Mouse (Mus musculus) kidney, postnatal 4 days (tissue): ENCODE measurements around the gene Ubl7.

Experiments used
- DNase-seq, 2 experiments: peaks; one replicate each; pipeline ENCODE4 v3.0.0; 2021; ENCODE audit warnings: mixed read lengths in 2 of 2

Gene Ubl7

GRCm38 (mm10) chr9:57949102-57949704 lies 38.4 kb downstream of the Ubl7 start:
- no peak for DNase-seq

- no peak for DNase-seq
Measured at GRCm38 (mm10) chr9:57949879-57950278, 39.1 kb downstream of the Ubl7 start.

GRCm38 (mm10) chr9:57950519-57950918 lies 39.7 kb downstream of the Ubl7 start:
- DNase-seq: no peak

- DNase-seq: no peak
Measured at GRCm38 (mm10) chr9:57951993-57952392, 41.2 kb downstream of the Ubl7 start.

GRCm38 (mm10) chr9:57954962-57955744 lies 44.4 kb downstream of the Ubl7 start:
- DNase-seq: no peak

- no peak for DNase-seq
Measured at GRCm38 (mm10) chr9:57955764-57956163, 45.0 kb downstream of the Ubl7 start.

GRCm38 (mm10) chr9:57956196-57956837 lies 45.5 kb downstream of the Ubl7 start:
- DNase-seq: no peak

GRCm38 (mm10) chr9:57956838-57957236 lies 46.1 kb downstream of the Ubl7 start:
- DNase-seq: no peak

- DNase-seq: no peak
Measured at GRCm38 (mm10) chr9:57958615-57959014, 47.8 kb downstream of the Ubl7 start.

- DNase-seq: no peak
Measured at GRCm38 (mm10) chr9:57959399-57959798, 48.6 kb downstream of the Ubl7 start.

GRCm38 (mm10) chr9:57959886-57960866 lies 49.4 kb downstream of the Ubl7 start:
- DNase-seq: no peak

GRCm38 (mm10) chr9:57961226-57961625 lies 50.4 kb downstream of the Ubl7 start:
- DNase-seq: no peak

- peak in 1 of 2 experiments; percentile 36 for DNase-seq
Measured at GRCm38 (mm10) chr9:57961863-57962778, 51.3 kb downstream of the Ubl7 start.

- no peak for DNase-seq
Measured at GRCm38 (mm10) chr9:57963249-57963997, 52.6 kb downstream of the Ubl7 start.

- DNase-seq: no peak
Measured at GRCm38 (mm10) chr9:57963998-57964395, 53.2 kb downstream of the Ubl7 start.

- DNase-seq: no peak
Measured at GRCm38 (mm10) chr9:57964528-57965250, 53.9 kb downstream of the Ubl7 start.

GRCm38 (mm10) chr9:57965281-57966185 lies 54.8 kb downstream of the Ubl7 start:
- DNase-seq: no peak

- DNase-seq: peak; percentile 54 to 68
Measured at GRCm38 (mm10) chr9:57967237-57967960, 56.6 kb downstream of the Ubl7 start.
